ENCODE assay signal across 26 mouse cellular contexts in genomic region chr9:99612202-99612601, GRCm38 (mm10). TPM values are rescaled to one million over a fixed set of nuclear protein-coding genes. Genes with fewer than 3 reads are reported as not detected.
"Had no signal": no experiment of that assay in that cellular context is flagged by ENCODE, and none has a peak within 500 bp of the region (broad histone marks: within the 10 kb centered on the region; RNA-seq: fewer than 3 reads in every experiment).

Gene A4gnt, plus strand, starts transcription at chr9:99612502.

- H3K9me3 ChIP-seq: kidney, embryonic 15.5 days; limb, embryonic 12.5 days; limb, embryonic 15.5 days; midbrain, embryonic 12.5 days; midbrain, embryonic 15.5 days; neural tube, embryonic 12.5 days; neural tube, embryonic 15.5 days had no signal

- H3K4me1 ChIP-seq: kidney, embryonic 15.5 days; limb, embryonic 12.5 days; limb, embryonic 15.5 days; midbrain, embryonic 12.5 days; midbrain, embryonic 15.5 days; neural tube, embryonic 12.5 days; neural tube, embryonic 15.5 days had no signal

- DNase-seq: kidney, adult 18-20 months; layer of hippocampus, postnatal 36 days; left cerebral cortex, postnatal 4 days; liver, postnatal 0 days; lung, embryonic 14.5 days; right cerebral cortex, adult 18-20 months; right cerebral cortex, postnatal 14 days; right cerebral cortex, postnatal 4 days; thymus, adult 18-20 months; thymus, postnatal 36 days had no signal

- H3K4me3 ChIP-seq: kidney, embryonic 15.5 days; left cerebral cortex, adult 2 months; limb, embryonic 12.5 days; limb, embryonic 15.5 days; midbrain, embryonic 12.5 days; midbrain, embryonic 15.5 days; neural tube, embryonic 12.5 days; neural tube, embryonic 15.5 days had no signal

- H3K36me3 ChIP-seq: kidney, embryonic 15.5 days; limb, embryonic 12.5 days; limb, embryonic 15.5 days; midbrain, embryonic 12.5 days; midbrain, embryonic 15.5 days; neural tube, embryonic 12.5 days; neural tube, embryonic 15.5 days had no signal

- H3K27me3 ChIP-seq: limb, embryonic 12.5 days; limb, embryonic 15.5 days; midbrain, embryonic 12.5 days; midbrain, embryonic 15.5 days; neural tube, embryonic 12.5 days; neural tube, embryonic 15.5 days had no signal

- H3K27ac ChIP-seq: kidney, embryonic 15.5 days; left cerebral cortex, adult 2 months; limb, embryonic 12.5 days; limb, embryonic 15.5 days; liver, embryonic 14.5 days; macrophage; midbrain, embryonic 12.5 days; midbrain, embryonic 15.5 days; neural tube, embryonic 12.5 days; neural tube, embryonic 15.5 days had no signal

- H3K9ac ChIP-seq: kidney, embryonic 15.5 days; limb, embryonic 12.5 days; limb, embryonic 15.5 days; liver, embryonic 14.5 days; liver, postnatal 0 days; lung, embryonic 14.5 days; midbrain, embryonic 12.5 days; midbrain, embryonic 15.5 days; neural tube, embryonic 12.5 days; neural tube, embryonic 15.5 days had no signal

RNA-seq across cellular contexts. Expression of gene A4gnt, which starts in this region (rescaled TPM):
- total RNA-seq: layer of hippocampus, postnatal 10 days; left cerebral cortex, postnatal 14 days; left cerebral cortex, postnatal 4 days; megakaryocyte, adult 5-6 weeks had no signal
- polyA plus RNA-seq: limb, embryonic 12.5 days; liver, embryonic 11.5 days; liver, embryonic 14.5 days; liver, postnatal 0 days; lung, embryonic 14.5 days; lung, postnatal 0 days; macrophage; midbrain, embryonic 12.5 days; midbrain, embryonic 15.5 days; neural tube, embryonic 12.5 days; neural tube, embryonic 15.5 days; testis, adult 2 months had no signal
